Mouse (Mus musculus): ENCODE data around the gene Trpm3. TPM values are rescaled to one million over a fixed set of nuclear protein-coding genes. Genes with fewer than 3 reads are reported as not detected.
A peak's percentile ranks its signal among the peaks of the same experiment; 100 is the strongest.

Gene Trpm3
- polyA plus RNA-seq, 1 experiment from 2014 or later, result 17.5 TPM

DNA sequence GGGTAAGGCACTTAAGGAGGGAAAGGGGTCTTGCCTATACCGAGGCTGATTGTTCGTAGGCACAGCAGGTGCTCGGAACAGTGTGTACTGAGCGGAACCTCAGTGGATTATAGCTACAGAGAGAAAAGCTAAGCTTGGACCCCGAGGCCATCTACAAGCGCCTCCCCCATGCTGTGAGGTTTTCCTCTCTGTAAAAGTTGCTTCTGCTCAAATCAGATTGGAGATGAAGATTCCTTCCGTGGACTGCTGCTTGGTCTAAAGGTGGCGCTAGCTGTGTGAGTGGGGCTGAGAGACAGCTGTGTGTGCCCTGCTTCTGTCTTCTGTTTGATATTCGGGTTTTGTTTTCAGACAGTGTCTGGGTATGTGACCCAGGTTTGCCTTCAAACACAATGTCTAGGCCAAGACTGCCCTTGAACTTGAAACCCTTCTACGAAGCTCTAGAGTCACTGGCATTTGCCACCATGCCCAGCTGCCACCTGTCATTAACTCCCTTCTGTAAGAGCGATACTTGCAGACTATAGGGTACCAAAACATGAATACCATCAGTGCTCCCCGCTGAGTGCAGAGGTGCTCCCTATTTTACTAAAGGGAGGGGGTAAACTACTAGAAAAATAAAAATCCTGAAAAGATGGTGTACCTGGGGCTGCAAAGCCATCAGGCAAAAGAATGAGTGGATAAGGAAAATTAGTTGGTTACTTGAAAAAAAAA is 823.3 kb downstream of the Trpm3 start:
- no peak for ATAC-seq
- peaks cover 7% of the 10 kb centered on the region for H3K4me1 ChIP-seq (replicated peaks; ENCODE audit: control insufficient read depth, insufficient read depth, low read length)
- H3K4me3 ChIP-seq (replicated peaks; ENCODE audit: low read length), result no peak overlapping the region
- H3K27ac ChIP-seq (ENCODE audit: low read length), result no peak overlapping the region
- H3K27me3 ChIP-seq (replicated peaks; ENCODE audit: control insufficient read depth, insufficient read depth, low read length), result no peaks in the 10 kb centered on the region
- 41% methylated on average over 12 of the region's 12 CpGs for WGBS
- no peak overlapping the region for H3K4me2 ChIP-seq (ENCODE audit: low read length)
- no peaks in the 10 kb centered on the region for H3K9me3 ChIP-seq (ENCODE audit: control insufficient read depth, low read length)
- H3K36me3 ChIP-seq (ENCODE audit: control insufficient read depth, insufficient read depth), result no peaks in the 10 kb centered on the region
- no peak overlapping the region for H3K9ac ChIP-seq (replicated peaks; ENCODE audit: low read depth, low read length)

DNA sequence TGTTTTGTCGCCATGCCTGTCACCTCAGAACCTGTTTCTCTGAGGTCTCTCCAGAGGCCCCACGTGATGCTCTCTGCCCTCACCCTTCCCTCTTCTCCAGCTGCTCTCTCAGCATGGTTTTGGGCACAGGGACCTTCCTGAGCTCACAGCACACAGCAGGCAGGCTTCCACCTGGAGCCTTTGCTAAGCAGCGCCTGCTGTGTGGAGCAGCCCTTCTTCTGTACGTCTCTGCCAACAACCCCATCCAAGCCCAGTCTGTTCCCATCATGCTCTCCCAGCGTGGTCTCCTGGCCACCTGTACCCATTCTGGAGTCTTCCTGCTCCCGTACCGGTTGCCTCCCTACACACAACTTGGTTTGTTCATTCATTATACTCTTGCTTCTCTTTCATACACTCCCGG is 823.9 kb downstream of the Trpm3 start:
- WGBS, result 52% methylated on average over 8 of the region's 8 CpGs
- no peaks in the 10 kb centered on the region for H3K36me3 ChIP-seq (ENCODE audit: control insufficient read depth, insufficient read depth)
- no peak for ATAC-seq

GRCm38 (mm10) chr19:22963726-22964398 is 825.0 kb downstream of the Trpm3 start:
- ATAC-seq, result no peak
- no peak overlapping the region for H3K27ac ChIP-seq (ENCODE audit: low read length)
- H3K36me3 ChIP-seq (ENCODE audit: control insufficient read depth, insufficient read depth), result no peaks in the 10 kb centered on the region
- 75% methylated on average over 6 of the region's 6 CpGs for WGBS
- no peaks in the 10 kb centered on the region for H3K9me3 ChIP-seq (ENCODE audit: control insufficient read depth, low read length)
- no peak overlapping the region for H3K4me3 ChIP-seq (replicated peaks; ENCODE audit: low read length)
- H3K4me1 ChIP-seq (replicated peaks; ENCODE audit: control insufficient read depth, insufficient read depth, low read length), result 0 out of 2 replicates have a peak, but pooled peaks cover 2% of the 10 kb centered on the region
- no peak overlapping the region for H3K9ac ChIP-seq (replicated peaks; ENCODE audit: low read depth, low read length)
- H3K27me3 ChIP-seq (replicated peaks; ENCODE audit: control insufficient read depth, insufficient read depth, low read length), result no peaks in the 10 kb centered on the region
- no peak overlapping the region for H3K4me2 ChIP-seq (ENCODE audit: low read length)

More for the DNA sequence above, 823.9 kb downstream of the Trpm3 start:
- H3K27me3 ChIP-seq (replicated peaks; ENCODE audit: control insufficient read depth, insufficient read depth, low read length), result no peaks in the 10 kb centered on the region
- H3K4me1 ChIP-seq (replicated peaks; ENCODE audit: control insufficient read depth, insufficient read depth, low read length), result peaks cover 7% of the 10 kb centered on the region
- H3K27ac ChIP-seq (ENCODE audit: low read length), result no peak overlapping the region
- no peak overlapping the region for H3K9ac ChIP-seq (replicated peaks; ENCODE audit: low read depth, low read length)
- no peaks in the 10 kb centered on the region for H3K9me3 ChIP-seq (ENCODE audit: control insufficient read depth, low read length)
- H3K4me2 ChIP-seq (ENCODE audit: low read length), result no peak overlapping the region
- no peak overlapping the region for H3K4me3 ChIP-seq (replicated peaks; ENCODE audit: low read length)

DNA sequence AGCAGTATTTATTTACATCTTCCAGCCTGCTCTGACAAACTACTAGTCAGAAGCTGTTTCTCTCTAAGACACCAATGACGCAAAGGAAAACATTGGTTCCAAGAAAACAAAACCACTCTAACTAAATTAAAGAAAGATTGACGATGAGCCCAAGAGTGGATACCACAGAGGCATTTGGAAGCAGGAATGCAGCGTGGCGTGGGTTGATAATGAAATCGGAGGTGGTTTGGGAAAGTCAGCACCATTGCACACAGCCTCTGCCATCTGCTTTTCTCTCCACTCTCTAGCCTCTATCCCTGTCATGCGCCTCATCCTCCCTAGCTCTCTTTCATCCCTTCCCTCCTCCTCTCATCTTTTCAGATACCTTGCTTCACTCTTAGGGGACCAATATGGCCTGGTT is 826.6 kb downstream of the Trpm3 start:
- Histone ChIP-seq H3K4me2 (ENCODE audit: low read length) (no peak overlapping the region), H3K9ac (replicated peaks; ENCODE audit: low read depth, low read length) (no peak overlapping the region), H3K27me3 (replicated peaks; ENCODE audit: control insufficient read depth, insufficient read depth, low read length) (no peaks in the 10 kb centered on the region), H3K4me3 (replicated peaks; ENCODE audit: low read length) (no peak overlapping the region), H3K9me3 (ENCODE audit: control insufficient read depth, low read length) (no peaks in the 10 kb centered on the region), H3K4me1 (replicated peaks; ENCODE audit: control insufficient read depth, insufficient read depth, low read length) (0 out of 2 replicates have a peak, but pooled peaks cover 2% of the 10 kb centered on the region), H3K27ac (ENCODE audit: low read length) (no peak overlapping the region), H3K36me3 (ENCODE audit: control insufficient read depth, insufficient read depth) (no peaks in the 10 kb centered on the region)
- ATAC-seq, result no peak
- 78% methylated on average over 6 of the region's 6 CpGs for WGBS

DNA sequence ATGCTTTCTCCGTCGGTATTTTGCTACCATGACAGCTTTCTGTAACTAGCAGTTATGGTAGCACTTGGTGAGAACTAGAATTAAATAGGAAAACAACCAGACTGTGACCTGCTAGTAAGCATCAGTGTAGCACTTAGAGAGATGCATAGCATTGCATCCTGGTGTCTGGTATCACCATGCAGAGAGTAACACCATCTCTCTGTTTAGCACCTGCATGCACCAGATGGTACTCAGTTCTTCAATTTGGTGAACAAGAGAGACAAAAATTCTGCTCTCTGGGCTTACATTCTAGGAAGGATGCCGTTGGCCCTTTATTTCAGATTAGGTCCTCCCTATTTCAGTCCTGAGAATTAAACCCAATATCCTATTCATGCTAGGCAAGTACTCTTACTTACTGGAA is 834.4 kb downstream of the Trpm3 start:
- Histone ChIP-seq H3K4me1 (replicated peaks; ENCODE audit: control insufficient read depth, insufficient read depth, low read length) (0 out of 2 replicates have a peak, but pooled peaks cover 3% of the 10 kb centered on the region), H3K27me3 (replicated peaks; ENCODE audit: control insufficient read depth, insufficient read depth, low read length) (no peaks in the 10 kb centered on the region), H3K27ac (ENCODE audit: low read length) (no peak overlapping the region), H3K4me2 (ENCODE audit: low read length) (no peak overlapping the region), H3K9ac (replicated peaks; ENCODE audit: low read depth, low read length) (no peak overlapping the region), H3K4me3 (replicated peaks; ENCODE audit: low read length) (no peak overlapping the region), H3K9me3 (ENCODE audit: control insufficient read depth, low read length) (no peaks in the 10 kb centered on the region), H3K36me3 (ENCODE audit: control insufficient read depth, insufficient read depth) (no peaks in the 10 kb centered on the region)
- WGBS, result 80% methylated on average over 3 of the region's 3 CpGs
- ATAC-seq, result no peak

DNA sequence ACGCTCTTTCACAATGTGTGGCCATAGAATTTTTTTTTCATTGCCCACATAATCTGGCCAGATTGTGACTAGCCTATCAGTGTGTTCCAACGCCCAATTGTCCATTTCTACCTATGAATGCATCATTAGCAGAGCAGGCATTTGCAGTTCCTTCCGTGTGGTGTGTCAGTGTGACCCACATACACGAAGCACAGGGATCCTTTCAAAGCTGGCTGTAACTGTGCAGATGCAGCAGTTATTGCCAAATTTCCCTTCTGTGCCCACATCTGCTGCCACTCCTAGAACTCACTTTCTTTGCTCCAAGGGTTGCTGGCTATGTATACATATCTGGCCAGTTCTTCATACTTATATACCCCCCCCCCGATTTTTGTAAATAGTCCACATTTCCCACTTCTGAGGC is 834.9 kb downstream of the Trpm3 start:
- Histone ChIP-seq H3K4me1 (replicated peaks; ENCODE audit: control insufficient read depth, insufficient read depth, low read length) (0 out of 2 replicates have a peak, but pooled peaks cover 3% of the 10 kb centered on the region), H3K4me3 (replicated peaks; ENCODE audit: low read length) (no peak overlapping the region), H3K9me3 (ENCODE audit: control insufficient read depth, low read length) (no peaks in the 10 kb centered on the region), H3K27ac (ENCODE audit: low read length) (no peak overlapping the region), H3K36me3 (ENCODE audit: control insufficient read depth, insufficient read depth) (no peaks in the 10 kb centered on the region), H3K9ac (replicated peaks; ENCODE audit: low read depth, low read length) (no peak overlapping the region), H3K4me2 (ENCODE audit: low read length) (no peak overlapping the region), H3K27me3 (replicated peaks; ENCODE audit: control insufficient read depth, insufficient read depth, low read length) (no peaks in the 10 kb centered on the region)
- whole genome bisulfite sequencing, result 76% methylated on average over 5 of the region's 5 CpGs
- no peak for ATAC-seq

DNA sequence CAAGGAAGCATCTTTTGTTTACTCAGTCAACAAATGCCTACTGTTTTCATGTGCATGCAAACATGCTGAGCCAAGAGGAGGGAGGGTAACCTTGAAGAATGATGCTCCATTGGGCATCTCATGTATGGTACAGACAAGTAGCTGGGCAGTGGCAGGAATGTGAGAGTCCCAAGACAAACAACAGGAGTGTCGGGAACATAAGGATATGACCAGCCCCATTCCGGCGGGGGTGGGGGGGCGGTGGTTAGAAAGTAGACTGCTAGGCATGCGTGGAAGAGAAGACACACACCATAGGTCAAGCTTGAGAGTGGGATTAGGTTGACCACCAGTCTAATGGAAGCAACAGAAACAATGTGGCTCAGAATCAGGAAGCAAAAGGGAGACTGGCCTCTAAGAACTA is 837.0 kb downstream of the Trpm3 start:
- H3K27ac ChIP-seq (ENCODE audit: low read length), result no peak overlapping the region
- H3K9ac ChIP-seq (replicated peaks; ENCODE audit: low read depth, low read length), result no peak overlapping the region
- no peak overlapping the region for H3K4me3 ChIP-seq (replicated peaks; ENCODE audit: low read length)
- no peaks in the 10 kb centered on the region for H3K9me3 ChIP-seq (ENCODE audit: control insufficient read depth, low read length)
- ATAC-seq, result no peak
- WGBS, result 97% methylated on average over 5 of the region's 5 CpGs
- no peaks in the 10 kb centered on the region for H3K36me3 ChIP-seq (ENCODE audit: control insufficient read depth, insufficient read depth)
- H3K27me3 ChIP-seq (replicated peaks; ENCODE audit: control insufficient read depth, insufficient read depth, low read length), result no peaks in the 10 kb centered on the region
- H3K4me2 ChIP-seq (ENCODE audit: low read length), result no peak overlapping the region
- H3K4me1 ChIP-seq (replicated peaks; ENCODE audit: control insufficient read depth, insufficient read depth, low read length), result 0 out of 2 replicates have a peak, but pooled peaks cover 3% of the 10 kb centered on the region

DNA sequence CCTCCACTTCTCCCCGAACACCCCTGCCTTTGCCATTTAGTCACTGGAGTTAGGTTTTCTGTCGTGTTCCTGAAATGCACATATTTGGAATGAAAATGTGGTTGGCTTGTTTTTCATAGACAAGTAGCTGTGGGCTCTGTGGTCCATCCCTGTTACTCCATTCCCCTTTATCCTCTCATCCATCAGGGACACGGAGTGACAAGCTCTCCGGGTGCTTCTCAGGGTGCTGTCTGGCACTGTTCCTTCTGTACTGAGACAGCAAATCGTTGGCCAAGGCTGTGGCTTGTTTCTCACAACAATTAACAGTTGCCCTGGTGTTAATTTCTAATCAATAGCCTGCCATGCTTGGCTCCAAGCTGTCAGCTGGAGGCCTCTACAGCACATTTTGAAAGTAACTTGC is 838.7 kb downstream of the Trpm3 start:
- Histone ChIP-seq H3K4me1 (replicated peaks; ENCODE audit: control insufficient read depth, insufficient read depth, low read length) (0 out of 2 replicates have a peak, but pooled peaks cover 3% of the 10 kb centered on the region), H3K27ac (ENCODE audit: low read length) (no peak overlapping the region), H3K4me3 (replicated peaks; ENCODE audit: low read length) (no peak overlapping the region), H3K36me3 (ENCODE audit: control insufficient read depth, insufficient read depth) (no peaks in the 10 kb centered on the region), H3K27me3 (replicated peaks; ENCODE audit: control insufficient read depth, insufficient read depth, low read length) (no peaks in the 10 kb centered on the region), H3K9ac (replicated peaks; ENCODE audit: low read depth, low read length) (no peak overlapping the region), H3K9me3 (ENCODE audit: control insufficient read depth, low read length) (no peaks in the 10 kb centered on the region), H3K4me2 (ENCODE audit: low read length) (no peak overlapping the region)
- WGBS, result 36% methylated on average over 5 of the region's 5 CpGs
- peak; percentile 43; the same call in 1 of the 2 replicates for ATAC-seq

GRCm38 (mm10) chr19:22978763-22979162 is 839.9 kb downstream of the Trpm3 start:
- Histone ChIP-seq H3K9me3 (ENCODE audit: control insufficient read depth, low read length) (no peaks in the 10 kb centered on the region), H3K4me2 (ENCODE audit: low read length) (no peak overlapping the region), H3K4me1 (replicated peaks; ENCODE audit: control insufficient read depth, insufficient read depth, low read length) (0 out of 2 replicates have a peak, but pooled peaks cover 3% of the 10 kb centered on the region), H3K9ac (replicated peaks; ENCODE audit: low read depth, low read length) (no peak overlapping the region), H3K36me3 (ENCODE audit: control insufficient read depth, insufficient read depth) (no peaks in the 10 kb centered on the region), H3K4me3 (replicated peaks; ENCODE audit: low read length) (no peak overlapping the region), H3K27ac (ENCODE audit: low read length) (no peak overlapping the region), H3K27me3 (replicated peaks; ENCODE audit: control insufficient read depth, insufficient read depth, low read length) (no peaks in the 10 kb centered on the region)
- 90% methylated on average over 7 of the region's 7 CpGs for WGBS
- no peak for ATAC-seq
